Mouse (Mus musculus) embryonic fibroblast, embryonic 13.5 days (primary cell): ENCODE results near the gene Gm3685. TPM values are rescaled to one million over a fixed set of nuclear protein-coding genes. Genes with fewer than 3 reads are reported as not detected.
"Not testable (repeated sequence)": the region's sequence is repeated elsewhere in the genome, so short reads cannot be mapped to it uniquely, and the experiment has no call there.

ENCODE experiments used
- H3K27ac ChIP-seq: 2 replicates; pipeline ENCODE4 v1.5.1; 2012; ENCODE audit warnings: low read length, control low read depth, inconsistent platforms; ENCODE audit not compliant: insufficient read depth
- H3K4me1 ChIP-seq: 2 replicates; pipeline ENCODE4 v1.6.1; 2011; ENCODE audit warnings: low read length; ENCODE audit not compliant: control insufficient read depth, insufficient read depth
- H3K4me3 ChIP-seq: 2 replicates; pipeline ENCODE4 v1.5.1; 2011; ENCODE audit warnings: mild to moderate bottlenecking, control low read depth, low read length; ENCODE audit not compliant: insufficient read depth
- polyA plus RNA-seq: library from polyadenylated mRNA; stranded (reverse); fragments of >200 nt; gene quantifications from 2 replicates; pipeline ENCODE4 v1.2.4, GENCODE M21; 2011; ENCODE audit warnings: low read depth; ENCODE audit not compliant: missing spikeins, insufficient read length

Gene Gm3685
- not detected in 2 replicates for polyA plus RNA-seq

DNA sequence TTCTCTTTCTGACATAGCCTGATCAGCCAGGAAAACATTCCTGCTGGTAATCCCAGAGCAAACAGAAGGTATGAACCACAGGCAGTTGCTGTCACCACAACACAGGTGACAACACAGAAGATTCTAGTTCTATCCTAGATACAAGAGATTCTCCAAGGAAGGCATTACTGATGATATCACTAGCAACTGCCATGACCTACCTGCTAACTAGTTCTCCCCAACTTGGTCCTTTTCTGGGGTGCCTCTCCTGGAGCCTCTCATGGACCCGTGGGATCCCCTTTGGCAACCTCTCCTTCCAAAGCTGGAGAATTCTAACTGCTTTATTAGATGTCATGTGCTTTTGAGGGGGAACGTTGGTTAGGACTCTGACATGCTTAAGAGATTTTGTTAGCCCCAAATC, at the start of gene Gm3685:
Gene Gm3685, minus strand, starts transcription at position 101 of the 400 bp plus-strand sequence.
- H3K27ac ChIP-seq, H3K4me1 ChIP-seq, H3K4me3 ChIP-seq: not testable (repeated sequence)

DNA sequence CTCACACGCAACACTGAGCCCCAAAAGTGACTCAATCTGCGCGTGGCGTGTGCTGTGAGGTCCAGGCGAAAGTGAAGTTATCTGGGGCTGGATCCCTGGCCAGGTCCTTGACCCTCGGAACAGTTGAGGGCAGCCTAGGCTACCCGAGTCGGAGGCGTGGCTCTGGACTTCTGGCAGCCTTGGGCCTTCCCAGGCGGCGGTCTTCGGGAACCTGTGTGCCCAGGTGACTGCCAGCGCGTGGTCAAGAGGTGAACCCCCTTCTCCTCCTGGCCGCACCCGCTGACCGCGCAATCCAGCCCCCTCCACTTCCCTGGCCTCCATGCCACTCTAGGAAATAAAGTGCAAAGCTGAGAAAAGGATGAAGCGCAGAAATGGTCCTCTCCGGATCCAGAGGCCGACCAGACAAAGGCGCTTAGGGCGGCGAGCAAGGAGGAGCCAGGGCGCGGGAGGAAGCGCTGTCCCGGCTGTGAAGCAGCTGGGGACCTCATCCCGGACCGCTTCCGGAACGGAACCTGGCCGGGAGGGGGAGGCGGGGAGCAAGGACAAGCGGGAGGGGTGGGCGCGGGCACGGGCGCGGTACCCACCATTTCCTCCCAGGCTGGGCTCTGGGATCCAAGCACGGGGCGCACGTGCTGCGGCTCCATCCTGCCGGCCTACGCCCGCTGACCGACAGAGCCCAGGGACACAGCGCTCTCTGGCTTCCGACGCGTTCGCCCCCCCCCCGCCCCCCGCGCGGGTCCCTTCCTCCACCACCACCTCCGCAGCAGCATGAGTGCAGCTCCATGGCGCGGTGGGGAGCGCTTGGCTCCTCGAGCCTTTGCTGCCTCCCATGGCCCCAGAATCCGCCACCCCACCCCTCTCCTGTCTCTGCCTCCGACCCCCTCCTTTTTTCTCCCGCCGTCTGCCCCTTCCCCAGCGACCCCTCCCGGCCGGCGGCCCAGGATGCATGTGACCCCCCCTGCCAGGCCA, 17.7 kb downstream of the Gm3685 start, which contains the start of gene Gm10406:
Gene Gm10406, minus strand, starts transcription at position 669 of the 969 bp plus-strand sequence.
- H3K4me3 ChIP-seq, result peak within 1 kb of the TSS; percentile 30
- H3K4me1 ChIP-seq, H3K27ac ChIP-seq: not testable (repeated sequence)

DNA sequence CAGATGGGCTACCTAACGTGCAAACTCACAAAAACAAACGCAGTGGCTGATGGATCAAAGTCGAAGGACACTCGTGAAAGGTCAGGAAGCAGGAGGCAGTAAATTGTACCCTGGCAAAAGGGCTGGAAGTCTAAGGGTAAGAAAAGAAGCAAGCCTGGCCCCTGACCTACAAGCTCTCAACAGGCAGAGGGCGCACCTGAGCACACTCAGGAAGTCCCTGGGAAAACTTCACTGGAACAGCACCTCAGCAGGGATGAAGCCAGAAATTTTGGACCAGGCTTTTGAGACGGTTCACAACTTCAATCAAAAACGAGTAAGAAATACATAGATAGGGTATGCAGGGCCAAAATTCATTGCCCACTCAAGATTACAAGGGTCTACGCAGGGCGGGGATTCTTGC, 18.5 kb downstream of the Gm3685 start:
- not testable (repeated sequence) for H3K4me3 ChIP-seq, H3K4me1 ChIP-seq, H3K27ac ChIP-seq

Other genes starting within 250 kb of the Gm3685 start
- gene Gm3642, start 204.7 kb downstream of the Gm3685 start, polyA plus RNA-seq, result not detected in 2 replicates
- 0.27 TPM in 1 of 2 replicates, not detected in the other for gene Gm3667, start 155.0 kb downstream of the Gm3685 start, polyA plus RNA-seq
- not detected in 2 replicates for gene Gm6356, start 71.2 kb downstream of the Gm3685 start, polyA plus RNA-seq
- not detected in 2 replicates for gene Gm10406, start 17.5 kb downstream of the Gm3685 start, polyA plus RNA-seq
- not detected in 2 replicates for gene Gm3696, start 55.7 kb upstream of the Gm3685 start, polyA plus RNA-seq
- not detected in 2 replicates for gene Gm6676, start 80.4 kb upstream of the Gm3685 start, polyA plus RNA-seq
- 0.95 and 3.2 TPM in 2 replicates for gene Gm3512, start 129.6 kb upstream of the Gm3685 start, polyA plus RNA-seq
- not detected in 2 replicates for gene Gm16434, start 149.6 kb upstream of the Gm3685 start, polyA plus RNA-seq
- gene Gm3727, start 219.7 kb upstream of the Gm3685 start, polyA plus RNA-seq, result not detected in 2 replicates